Mouse (Mus musculus) left cerebral cortex, postnatal 10 days (tissue): ENCODE measurements around the gene Rerg. TPM values are rescaled to one million over a fixed set of nuclear protein-coding genes. Genes with fewer than 3 reads are reported as not detected.

ENCODE experiments used
- DNase-seq, 2 experiments: peaks; one replicate each; pipeline ENCODE4 v3.0.0; 2021 to 2022; ENCODE audit warnings: low spot score in 2 of 2, mixed read lengths in 1 of 2; ENCODE audit errors: extremely low spot score in 1 of 2
- intact Hi-C: fragments of 180-260 bp; cut with DNase I; formaldehyde crosslinking; loops from one replicate; pipeline ENCODE4 v1.15.1; 2025
- total RNA-seq, 2 experiments: library from RNA; stranded (reverse); gene quantifications; 2 replicates each; pipeline ENCODE4 v1.2.3; 2021

The Rerg gene
- total RNA-seq, result 1 to 10 TPM; 6.6 to 7.8 TPM

DNA sequence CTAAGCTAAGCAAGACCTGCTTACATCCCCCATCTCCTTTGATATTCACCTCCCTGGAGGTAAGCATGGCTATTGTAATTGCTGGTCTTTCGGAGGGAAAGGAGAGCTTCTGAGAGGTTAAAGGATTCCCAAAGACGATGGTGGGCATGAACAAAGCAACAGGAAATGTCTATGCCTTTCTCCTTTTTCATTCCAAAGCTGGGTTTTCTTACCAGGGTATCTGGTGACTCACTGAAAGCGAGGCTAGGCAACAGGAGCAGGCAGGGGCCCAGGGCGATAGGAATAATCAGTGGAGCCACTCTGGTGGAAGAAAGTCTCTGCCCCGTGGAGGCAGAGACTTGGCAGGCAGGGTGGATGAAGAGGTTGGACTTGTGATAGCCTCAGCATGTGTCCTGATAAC, at the start of gene Rerg:
Gene Rerg (minus strand): TSS at position 272 of the 400 bp plus-strand sequence.
- no peak for DNase-seq
- intact Hi-C loops, result no loop called here

DNA sequence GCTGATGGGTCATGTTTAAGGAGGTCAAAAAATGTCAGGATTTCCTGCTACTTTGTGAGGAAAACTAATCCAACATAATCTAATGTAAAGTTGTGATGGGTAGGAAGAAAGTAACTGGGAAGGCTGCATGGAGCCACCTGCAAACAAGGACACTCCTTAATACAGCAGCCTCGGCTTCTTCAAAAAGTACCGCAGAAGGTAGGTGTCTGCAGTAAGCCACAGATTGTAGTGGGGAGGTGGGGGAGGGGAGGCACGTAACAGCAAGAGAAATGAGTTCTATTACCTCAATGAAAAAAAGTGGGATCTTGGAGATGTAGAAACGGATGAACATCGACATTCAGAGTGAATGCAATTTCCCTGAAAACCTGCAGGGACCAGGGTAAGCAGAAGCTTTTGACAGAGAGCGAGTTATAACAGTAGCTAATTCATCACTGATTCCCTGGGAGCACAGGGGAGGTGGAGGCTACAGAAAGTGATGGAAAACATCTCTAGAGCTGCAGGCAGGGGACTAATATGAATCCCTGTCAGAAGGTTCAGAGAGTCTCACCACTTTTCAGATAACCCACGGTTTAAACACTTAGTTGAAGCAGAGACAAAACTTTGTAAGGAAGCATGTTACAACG, 47.7 kb upstream of the Rerg start:
- DNase-seq, result no peak
- intact Hi-C loops, result no loop called here

DNA sequence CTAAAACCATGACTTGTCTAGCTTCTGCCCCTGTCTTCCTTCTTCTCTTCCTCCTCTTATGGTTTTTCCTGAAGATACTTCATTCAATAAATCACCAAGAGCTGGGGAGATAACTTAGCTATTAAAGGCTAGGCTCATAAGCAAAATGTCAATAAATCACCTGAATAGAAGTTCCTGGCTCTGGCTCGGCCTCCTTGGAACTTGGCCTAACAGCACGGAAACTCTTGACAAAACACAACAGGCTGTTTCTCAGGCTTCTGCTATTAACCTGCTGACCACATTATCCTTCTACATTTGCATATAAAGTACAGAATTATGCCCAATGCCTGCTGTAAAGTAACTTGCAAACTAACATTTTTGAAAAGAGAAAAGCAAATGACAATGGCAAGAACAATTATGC, 41.1 kb upstream of the Rerg start:
- intact Hi-C loops, result no loop called here

DNA sequence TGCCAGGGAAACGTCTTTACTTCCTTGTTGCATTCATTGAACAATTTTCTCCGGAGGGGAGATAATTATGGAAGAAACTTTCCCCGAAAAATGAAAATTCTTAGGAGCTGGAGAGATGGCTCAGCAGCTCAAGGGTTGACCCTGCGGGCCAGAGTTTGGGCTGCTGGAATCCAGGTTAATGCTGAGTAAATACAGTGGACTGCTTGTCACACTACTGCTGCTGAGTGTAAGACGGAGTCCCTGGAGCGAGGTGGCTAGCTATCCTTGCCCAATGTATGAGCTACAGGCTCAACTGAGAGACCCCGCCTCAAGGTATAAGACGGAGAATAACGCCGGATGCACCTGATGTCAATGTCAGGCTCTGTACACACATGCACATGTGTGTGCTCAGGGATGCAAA, 40.7 kb upstream of the Rerg start:
- no peak for DNase-seq
- intact Hi-C loops, result no loop called here

More for the DNA sequence above, 41.1 kb upstream of the Rerg start:
- DNase-seq, result no peak

DNA sequence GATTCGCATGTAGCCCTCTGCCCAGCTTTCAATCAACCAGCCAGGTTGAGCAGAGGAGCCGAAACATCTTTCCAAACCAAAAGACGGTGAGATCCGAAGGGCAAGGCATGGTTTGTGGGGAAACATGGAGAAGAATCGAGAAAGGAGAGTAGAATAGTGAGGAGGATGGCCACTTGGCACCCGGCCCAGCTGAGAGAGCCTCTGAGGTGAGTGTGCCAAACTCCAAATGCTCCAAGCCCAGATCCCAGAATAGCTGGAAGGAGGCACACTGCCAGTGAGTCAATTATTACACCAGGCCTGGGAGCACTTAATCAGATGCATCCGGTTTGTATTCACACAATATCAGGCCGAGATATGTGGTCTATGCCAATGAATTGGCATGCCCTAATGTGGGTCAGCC, 39.7 kb upstream of the Rerg start:
- DNase-seq, result peak; percentile 40 to 56
- intact Hi-C loops, result loop anchor here (5.0 kb wide), 1 partner anchor 517 kb away; no protein-coding TSS in a partner anchor

DNA sequence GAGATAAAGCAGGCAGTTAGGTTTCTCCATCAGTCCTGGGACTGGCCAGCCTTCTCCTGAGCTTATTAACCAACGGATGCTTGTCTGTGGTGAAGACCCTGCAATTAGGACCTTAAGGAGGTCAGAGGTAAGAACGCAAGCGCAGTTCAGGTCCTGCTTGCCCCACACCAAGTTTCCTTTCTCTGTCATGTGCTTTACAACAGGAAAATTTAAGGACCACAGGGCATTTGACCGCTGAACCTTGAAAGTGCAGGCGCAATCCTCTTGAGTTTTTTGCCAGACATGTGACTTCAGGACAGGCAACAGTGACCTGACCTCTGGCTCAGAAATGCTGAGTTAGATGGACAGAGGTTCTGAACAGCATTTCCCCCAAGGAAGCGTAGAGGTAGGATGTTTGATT, 36.8 kb upstream of the Rerg start:
- no peak for DNase-seq
- intact Hi-C loops, result loop anchor here (2.0 to 5.0 kb wide), 2 partner anchors 190 to 520 kb away; no protein-coding TSS in a partner anchor

DNA sequence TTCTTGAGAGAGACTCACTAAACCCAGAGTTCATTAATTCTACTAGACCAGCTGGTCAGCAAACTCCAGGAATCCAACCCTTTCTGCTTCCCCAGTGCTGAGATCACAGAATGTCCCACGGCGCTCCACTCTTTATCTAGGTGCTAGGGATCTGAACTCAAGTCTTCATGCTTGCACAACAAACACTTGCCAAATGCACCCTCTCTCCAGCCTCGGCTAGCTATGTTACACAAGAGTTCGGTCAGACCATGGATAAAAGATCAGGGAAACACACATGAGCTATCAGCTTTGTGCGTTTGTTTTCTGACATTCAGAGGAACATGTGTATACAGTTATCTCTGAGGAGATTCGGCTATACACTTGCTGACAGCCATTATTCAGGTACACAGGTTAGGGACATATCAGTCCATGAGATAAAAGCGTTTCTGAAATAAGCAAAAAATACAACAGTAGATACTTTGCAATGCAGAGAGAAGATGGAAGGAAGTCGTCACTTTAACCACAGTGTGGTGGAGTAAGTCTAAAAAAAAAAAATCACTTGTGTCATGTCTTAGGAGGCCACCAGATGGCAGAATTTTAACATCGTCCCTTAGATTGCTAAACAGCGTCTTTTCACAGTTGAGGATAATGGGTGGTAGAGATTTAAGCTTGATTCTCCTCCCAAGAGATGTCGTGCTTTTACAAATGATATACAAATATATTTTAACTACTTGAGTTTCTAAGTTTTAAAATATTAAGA, 35.5 kb upstream of the Rerg start:
- DNase-seq, result peak in 1 of 2 experiments; percentile 45
- intact Hi-C loops, result loop anchor here (2.0 to 5.0 kb wide), 2 partner anchors 191 to 521 kb away; no protein-coding TSS in a partner anchor

DNA sequence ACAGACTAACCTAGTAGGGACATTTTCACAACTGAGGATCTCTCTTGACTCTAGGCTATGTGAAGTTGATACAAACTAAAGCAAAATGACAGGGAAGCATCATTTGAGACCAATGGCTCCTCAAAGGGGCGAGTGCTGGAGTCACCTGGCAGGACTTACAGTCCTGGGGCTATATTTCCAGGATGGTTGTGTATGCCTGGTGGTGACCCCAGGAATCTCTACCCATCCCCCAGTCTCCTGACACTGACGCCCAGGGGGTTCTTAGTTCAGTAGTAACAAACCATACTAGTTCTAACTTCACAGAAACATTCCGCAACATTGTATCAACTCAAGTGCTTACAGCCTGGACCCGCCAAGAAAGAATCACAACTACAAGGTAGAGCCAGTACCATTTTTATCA, 32.4 kb upstream of the Rerg start:
- intact Hi-C loops, result no loop called here
- no peak for DNase-seq

DNA sequence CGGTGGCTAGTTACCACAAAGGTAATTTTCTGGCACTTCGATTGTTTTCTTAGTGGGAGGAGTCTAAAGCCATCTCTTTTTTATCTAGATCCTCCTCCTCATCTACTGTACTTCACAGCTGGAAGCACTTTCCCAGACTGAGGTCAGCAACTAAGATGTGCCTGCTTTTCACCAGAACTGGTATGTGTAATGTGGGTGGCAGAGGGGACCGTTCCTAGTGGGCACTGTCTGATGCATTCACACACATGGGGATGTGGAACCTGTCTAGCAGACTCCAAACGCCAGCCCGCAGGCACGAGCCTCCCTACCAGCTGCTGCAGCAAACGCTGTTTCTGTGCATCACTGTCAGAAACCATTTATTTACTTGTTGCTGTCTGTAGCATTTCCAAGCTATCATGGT, 31.3 kb upstream of the Rerg start:
- intact Hi-C loops, result no loop called here
- DNase-seq, result no peak

DNA sequence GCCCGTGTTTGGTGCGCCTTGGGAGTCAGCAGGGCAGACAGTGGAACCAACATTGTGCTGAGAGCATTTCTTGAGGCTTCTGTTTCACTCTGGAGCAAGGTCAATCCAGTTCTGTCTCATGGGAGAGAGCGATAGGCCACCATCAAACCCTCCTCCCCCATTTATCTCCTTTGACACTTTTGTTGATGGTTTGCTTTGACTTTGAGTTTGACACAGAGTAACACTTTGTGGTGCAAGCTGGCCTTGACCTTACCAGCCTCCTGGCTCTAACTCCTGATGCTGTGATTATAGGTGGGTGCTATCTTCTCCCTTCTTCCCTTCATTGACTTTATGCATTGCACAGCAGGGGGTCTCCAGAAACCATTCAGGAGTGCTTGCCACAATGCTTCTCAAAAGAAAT, 30.9 kb upstream of the Rerg start:
- intact Hi-C loops, result no loop called here
- no peak for DNase-seq

DNA sequence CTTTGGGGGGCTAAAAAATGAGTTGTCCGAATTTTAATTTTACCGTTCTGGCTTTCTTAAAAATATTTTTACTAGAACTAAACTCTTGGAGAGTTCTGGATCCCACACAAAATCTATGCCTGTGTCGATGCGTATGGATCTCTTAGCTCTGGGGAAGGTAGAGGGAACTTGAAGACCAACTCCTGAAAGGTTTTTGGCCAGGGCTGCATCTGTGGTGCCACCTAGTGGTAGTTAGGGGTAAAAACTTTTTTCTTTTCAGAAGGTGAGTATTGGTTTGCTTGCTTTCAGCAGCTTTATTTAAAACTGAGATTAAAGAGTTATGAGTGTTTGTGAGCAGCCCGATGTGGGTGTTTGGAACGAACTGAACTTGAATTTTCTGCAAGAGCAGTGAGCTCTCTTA, 21.8 kb upstream of the Rerg start:
- peak in 1 of 2 experiments; percentile 44 for DNase-seq

DNA sequence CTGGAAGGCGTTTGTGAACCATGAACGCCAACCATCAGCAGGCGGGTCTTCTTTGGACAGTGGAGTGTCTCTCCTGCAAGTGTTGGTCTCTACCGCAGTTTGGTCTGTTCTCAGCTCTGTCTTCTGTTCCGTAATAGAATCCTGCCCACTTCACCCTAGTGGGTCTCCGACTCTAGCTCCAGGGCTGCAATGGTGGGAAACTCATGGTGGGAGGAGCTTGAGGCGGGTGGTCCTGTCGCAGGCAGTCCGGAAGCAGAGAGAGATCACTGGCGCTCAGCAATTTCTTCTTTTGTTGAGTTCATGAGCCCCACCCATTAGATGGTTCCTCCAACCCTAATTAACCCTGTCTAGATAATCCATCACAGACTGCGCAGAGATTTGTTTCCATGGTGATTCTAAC, 20.7 kb upstream of the Rerg start:
- intact Hi-C loops, result no loop called here
- no peak for DNase-seq

More for the DNA sequence above, 21.8 kb upstream of the Rerg start:
- intact Hi-C loops, result no loop called here

DNA sequence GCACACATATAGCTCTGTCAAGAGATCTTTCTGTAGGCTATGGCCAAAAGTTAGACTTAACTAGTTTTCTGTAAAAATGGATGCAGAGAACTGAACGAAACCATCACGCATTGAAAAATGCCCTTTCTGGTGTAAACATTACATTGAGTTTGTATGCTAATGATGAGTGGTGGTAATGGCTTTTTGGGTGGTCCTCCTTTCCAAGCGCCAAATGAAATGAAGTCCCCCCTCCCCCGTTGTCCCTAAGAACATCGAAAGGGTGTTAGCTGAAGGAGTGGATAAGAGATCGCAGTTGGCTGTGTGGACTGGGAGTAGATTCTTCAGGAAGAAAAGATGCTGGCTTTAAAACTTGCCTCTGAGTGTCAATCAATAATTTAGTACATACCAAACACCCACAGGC, 20.3 kb upstream of the Rerg start:
- intact Hi-C loops, result no loop called here
- no peak for DNase-seq

DNA sequence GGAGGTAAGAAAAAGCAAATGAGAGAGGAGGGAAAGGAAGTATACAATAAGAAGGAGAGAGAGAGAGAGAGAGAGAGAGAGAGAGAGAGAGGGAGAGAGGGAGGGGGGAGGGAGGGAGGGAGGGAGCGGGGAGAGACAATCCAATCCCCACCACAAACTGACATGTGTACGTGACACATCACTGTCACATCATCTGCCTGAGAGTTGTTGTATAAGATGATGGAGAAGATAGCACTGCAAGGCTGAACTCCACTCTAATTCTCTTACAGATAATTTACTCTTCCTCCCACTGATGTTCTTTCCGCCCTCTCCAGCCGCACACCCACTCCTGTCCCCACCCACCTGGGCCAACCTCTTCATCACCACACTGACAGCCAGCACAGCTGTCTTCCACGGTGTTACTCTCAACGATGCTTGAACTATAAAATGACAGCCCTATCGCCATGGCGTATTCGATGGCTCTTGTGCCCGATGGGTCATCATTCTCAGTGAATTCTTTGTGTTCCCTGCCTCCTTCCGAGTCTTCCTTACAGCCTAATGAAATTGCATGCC, 18.2 kb upstream of the Rerg start:
- intact Hi-C loops, result no loop called here
- DNase-seq, result no peak

DNA sequence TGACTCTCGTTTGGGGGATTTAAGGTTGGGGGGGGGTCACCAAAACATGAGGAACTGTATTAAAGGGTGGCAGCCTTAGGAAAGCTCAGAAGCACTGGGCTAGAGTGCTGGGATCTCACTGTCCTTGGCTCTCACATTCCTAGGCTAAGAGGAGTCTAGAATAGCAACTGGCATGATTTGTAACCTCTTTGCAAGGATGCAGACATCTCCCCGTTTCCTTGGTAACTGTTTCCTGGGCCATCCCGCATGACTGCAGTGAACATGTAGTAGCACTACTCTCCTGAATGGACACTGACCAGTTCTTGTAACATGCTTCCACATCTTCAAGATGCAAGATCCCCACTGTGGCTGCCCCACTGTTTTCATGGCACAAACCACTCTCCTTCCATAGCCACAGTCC, 17.1 kb upstream of the Rerg start:
- DNase-seq, result no peak
- intact Hi-C loops, result no loop called here

DNA sequence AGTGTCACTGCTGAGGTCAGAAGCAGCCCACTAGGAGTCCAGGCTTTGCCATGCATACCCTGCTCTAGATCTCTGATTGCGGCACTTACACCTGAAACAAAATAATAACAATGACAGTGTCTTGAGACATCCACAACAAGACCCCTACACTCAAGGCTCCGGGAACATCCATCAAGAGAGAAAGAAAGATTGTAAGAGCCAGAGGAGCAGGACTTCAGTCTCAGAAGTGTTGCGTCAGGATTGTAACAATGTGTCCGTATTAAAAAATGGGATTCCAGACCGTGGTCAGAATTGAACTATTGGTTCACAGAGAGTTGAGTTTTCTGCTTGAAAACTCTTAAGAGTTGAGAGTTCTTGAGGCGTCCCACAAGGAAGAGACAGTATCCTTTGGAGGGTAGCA, 10.3 kb upstream of the Rerg start:
- intact Hi-C loops, result no loop called here
- DNase-seq, result no peak

DNA sequence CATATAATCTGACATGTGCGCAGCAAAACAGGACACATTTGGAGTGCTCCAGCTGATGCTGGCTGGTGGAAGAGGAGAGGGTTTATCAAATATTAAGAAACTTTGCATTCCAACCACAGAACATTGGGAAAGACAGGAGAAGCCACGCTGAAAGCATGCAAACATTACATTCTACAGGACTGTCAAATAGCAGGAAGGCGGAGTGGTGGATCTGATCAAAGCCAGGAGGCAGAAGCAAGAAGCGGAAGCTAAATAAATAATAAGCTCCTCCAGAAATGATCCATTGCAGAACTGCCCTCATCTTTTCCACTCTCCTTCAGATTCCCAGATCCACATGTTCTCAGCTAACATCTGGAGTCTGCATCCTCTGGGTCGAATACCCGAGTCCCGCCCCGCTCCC, 9.8 kb upstream of the Rerg start:
- no peak for DNase-seq
- intact Hi-C loops, result no loop called here

DNA sequence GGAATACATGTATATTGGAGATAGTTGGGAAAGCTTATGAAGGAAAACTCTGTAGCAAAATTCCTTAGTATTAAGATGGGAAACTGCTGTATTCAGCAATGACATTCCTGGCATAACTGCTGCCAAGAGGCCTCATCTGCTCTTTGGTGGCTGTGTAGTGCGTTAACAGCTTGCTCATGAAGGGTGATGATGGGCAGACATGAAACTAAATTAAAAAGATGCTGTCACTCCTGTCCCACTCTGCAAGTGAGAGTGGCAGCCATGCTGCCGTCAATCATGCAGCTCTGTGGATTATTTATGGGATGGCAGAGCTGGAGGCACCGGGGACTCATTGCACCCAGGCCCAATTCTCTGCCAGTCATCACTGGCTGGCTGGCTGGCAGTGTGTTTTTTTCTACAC, 8.7 kb upstream of the Rerg start:
- peak in 1 of 2 experiments; percentile 11 for DNase-seq
- intact Hi-C loops, result no loop called here

DNA sequence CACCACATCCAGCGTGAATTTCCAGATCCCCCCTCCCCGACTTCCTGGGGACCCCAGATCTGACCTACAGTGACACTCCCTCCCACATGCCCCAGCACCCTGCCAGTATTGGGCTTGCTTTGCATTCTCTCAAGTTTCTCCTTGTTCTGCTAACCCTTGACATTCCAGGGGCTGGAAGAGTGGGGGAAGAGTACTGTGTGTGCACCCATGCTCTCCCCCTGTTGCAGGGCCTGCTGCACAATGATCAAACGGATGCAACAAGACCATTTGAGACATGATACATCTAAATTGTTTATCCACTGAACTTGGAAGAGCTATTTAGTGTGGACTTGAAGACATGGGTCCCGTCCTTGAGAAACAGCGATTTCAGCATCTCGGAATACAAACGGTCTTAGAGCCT, 349 bp upstream of the Rerg start:
- intact Hi-C loops, result no loop called here
- DNase-seq, result no peak
